Mouse (Mus musculus) hindbrain, embryonic 12.5 days (tissue): Measurements from ENCODE around the gene Arl3. TPM values are rescaled to one million over a fixed set of nuclear protein-coding genes. Genes with fewer than 3 reads are reported as not detected.

Experiments used
- ATAC-seq: fragments of 200-750 bp; cut with Nextera tagmentation; 2 replicates; pipeline ENCODE4 v1.8.0; 2017; ENCODE audit warnings: moderate TSS enrichment; ENCODE audit not compliant: low FRiP score
- H3K27ac ChIP-seq: fragments of 300-500 bp; sonication (generic); 2 replicates; pipeline ENCODE4 v1.5.1; 2016; ENCODE audit warnings: mild to moderate bottlenecking
- H3K27me3 ChIP-seq: fragments of 300-500 bp; sonication (generic); 2 replicates; pipeline ENCODE4 v1.6.1; 2016; ENCODE audit warnings: mild to moderate bottlenecking
- H3K36me3 ChIP-seq: fragments of 300-500 bp; sonication (generic); 2 replicates; pipeline ENCODE4 v1.6.1; 2016; ENCODE audit warnings: mild to moderate bottlenecking
- H3K4me1 ChIP-seq: fragments of 300-500 bp; sonication (generic); 2 replicates; pipeline ENCODE4 v1.6.1; 2016
- H3K4me2 ChIP-seq: fragments of 300-500 bp; sonication (generic); replicated peaks from 2 replicates; pipeline ENCODE4 v1.6.1; 2016; ENCODE audit warnings: mild to moderate bottlenecking
- H3K4me3 ChIP-seq: fragments of 300-500 bp; sonication (generic); 2 replicates; pipeline ENCODE4 v1.5.1; 2016; ENCODE audit warnings: mild to moderate bottlenecking
- H3K9ac ChIP-seq: fragments of 300-500 bp; sonication (generic); 2 replicates; pipeline ENCODE4 v1.6.1; 2016; ENCODE audit warnings: mild to moderate bottlenecking, moderate library complexity
- H3K9me3 ChIP-seq: fragments of 300-500 bp; sonication (generic); replicated peaks from 2 replicates; pipeline ENCODE4 v1.6.1; 2016; ENCODE audit warnings: mild to moderate bottlenecking
- WGBS: fragments of 180-500 bp; shearing (Covaris S2); methylation state at CpG from one replicate; pipeline ENCODE4 v1.1.7; 2016; 5-methylcytosine and 5-hydroxymethylcytosine counted together
- polyA plus RNA-seq: library from polyadenylated mRNA; unstranded; fragments of >200 nt; fragmentation: Nextera tagmentation; extraction: Ambion mirVana; gene quantifications from 2 replicates; pipeline ENCODE4 v1.2.1, GENCODE M21; 2016

Gene Arl3
- polyA plus RNA-seq, 1 experiment from 2014 or later = 196 TPM

- under 1% methylated on average over 36 of the region's 64 CpGs for WGBS
- peak; percentile 46 for ATAC-seq
Observed at GRCm38 (mm10) chr19:46501401-46502068, 71.5 kb downstream of the Arl3 start, which contains the start of gene Trim8. Trim8 (plus strand) TSS chr19:46501702.

GRCm38 (mm10) chr19:46500581-46501341 is 72.2 kb downstream of the Arl3 start:
- peak overlapping the region; percentile 86 for H3K4me2 ChIP-seq
- peak overlapping the region; percentile 94 for H3K4me3 ChIP-seq
- H3K9me3 ChIP-seq = no peaks in the 10 kb centered on the region
- H3K4me1 ChIP-seq = peaks cover 19% of the 10 kb centered on the region
- H3K36me3 ChIP-seq = 0 out of 2 replicates have a peak, but pooled peaks cover 3% of the 10 kb centered on the region
- no peaks in the 10 kb centered on the region for H3K27me3 ChIP-seq
- under 1% methylated on average over 45 of the region's 50 CpGs for WGBS
- H3K27ac ChIP-seq = peak overlapping the region; percentile 99
- peak; percentile 32 for ATAC-seq
- H3K9ac ChIP-seq = peak overlapping the region; percentile 99

More at GRCm38 (mm10) chr19:46501401-46502068, 71.5 kb downstream of the Arl3 start, which contains the start of gene Trim8:
- peak within 1 kb of the TSS; percentile 94 for H3K4me3 ChIP-seq
- H3K27me3 ChIP-seq = no peaks in the 10 kb centered on the region
- H3K9ac ChIP-seq = peak within 1 kb of the TSS; percentile 99
- H3K4me2 ChIP-seq = peak within 1 kb of the TSS; percentile 86
- peak within 1 kb of the TSS; percentile 99 for H3K27ac ChIP-seq
- peaks cover 6% of the 10 kb centered on the region; the same call in 1 of the 2 replicates for H3K36me3 ChIP-seq
- no peaks in the 10 kb centered on the region for H3K9me3 ChIP-seq
- peaks cover 27% of the 10 kb centered on the region for H3K4me1 ChIP-seq

- Histone ChIP-seq H3K4me2 (peak overlapping the region; percentile 86), H3K36me3 (no peaks in the 10 kb centered on the region), H3K27ac (peak overlapping the region; percentile 99), H3K27me3 (no peaks in the 10 kb centered on the region), H3K9me3 (no peaks in the 10 kb centered on the region), H3K4me1 (peaks cover 12% of the 10 kb centered on the region), H3K4me3 (peak overlapping the region; percentile 94), H3K9ac (peak overlapping the region; percentile 99)
- peak; percentile 84 for ATAC-seq
- WGBS = 1% methylated on average over 49 of the region's 52 CpGs
Observed at GRCm38 (mm10) chr19:46499836-46500580, 73.0 kb downstream of the Arl3 start.

GRCm38 (mm10) chr19:46499539-46499835 is 73.5 kb downstream of the Arl3 start:
- no peaks in the 10 kb centered on the region for H3K27me3 ChIP-seq
- peak overlapping the region; percentile 99 for H3K27ac ChIP-seq
- H3K9ac ChIP-seq = no peak overlapping the region
- H3K4me3 ChIP-seq = peak overlapping the region; percentile 94; the same call in 1 of the 2 replicates
- peak overlapping the region; percentile 38 for H3K4me2 ChIP-seq
- no peak for ATAC-seq
- WGBS = 6% methylated on average over 3 of the region's 3 CpGs
- H3K36me3 ChIP-seq = no peaks in the 10 kb centered on the region
- peaks cover 6% of the 10 kb centered on the region for H3K4me1 ChIP-seq
- H3K9me3 ChIP-seq = no peaks in the 10 kb centered on the region

GRCm38 (mm10) chr19:46497230-46497629 is 75.8 kb downstream of the Arl3 start:
- ATAC-seq = no peak
- WGBS = 75% methylated on average over 2 of the region's 2 CpGs
- Histone ChIP-seq H3K27me3 (no peaks in the 10 kb centered on the region), H3K4me1 (peaks cover 3% of the 10 kb centered on the region; the same call in 1 of the 2 replicates), H3K27ac (no peak overlapping the region), H3K36me3 (no peaks in the 10 kb centered on the region), H3K9me3 (no peaks in the 10 kb centered on the region), H3K4me2 (no peak overlapping the region), H3K4me3 (no peak overlapping the region), H3K9ac (no peak overlapping the region)

- H3K9me3 ChIP-seq = no peaks in the 10 kb centered on the region
- no peak overlapping the region for H3K4me2 ChIP-seq
- no peaks in the 10 kb centered on the region for H3K36me3 ChIP-seq
- no peak overlapping the region for H3K27ac ChIP-seq
- no peak overlapping the region for H3K9ac ChIP-seq
- H3K27me3 ChIP-seq = no peaks in the 10 kb centered on the region
- no peak for ATAC-seq
- H3K4me3 ChIP-seq = no peak overlapping the region
- H3K4me1 ChIP-seq = peaks cover 7% of the 10 kb centered on the region
- WGBS = 79% methylated on average over 8 of the region's 8 CpGs
Observed at GRCm38 (mm10) chr19:46495136-46495535, 77.9 kb downstream of the Arl3 start.

- Histone ChIP-seq H3K36me3 (peaks cover 21% of the 10 kb centered on the region), H3K4me1 (peaks cover 5% of the 10 kb centered on the region), H3K27ac (no peak overlapping the region), H3K4me2 (no peak overlapping the region), H3K9ac (no peak overlapping the region), H3K27me3 (no peaks in the 10 kb centered on the region), H3K4me3 (no peak overlapping the region), H3K9me3 (no peaks in the 10 kb centered on the region)
- ATAC-seq = no peak
- WGBS = 3% methylated on average over 2 of the region's 2 CpGs
Observed at GRCm38 (mm10) chr19:46490634-46491033, 82.4 kb downstream of the Arl3 start.

- H3K9me3 ChIP-seq = no peaks in the 10 kb centered on the region
- H3K27ac ChIP-seq = no peak overlapping the region
- H3K36me3 ChIP-seq = peaks cover 29% of the 10 kb centered on the region
- H3K9ac ChIP-seq = no peak overlapping the region
- no peak overlapping the region for H3K4me2 ChIP-seq
- 96% methylated on average over 1 of the region's 1 CpGs for WGBS
- H3K4me3 ChIP-seq = no peak overlapping the region
- H3K27me3 ChIP-seq = no peaks in the 10 kb centered on the region
- peaks cover 11% of the 10 kb centered on the region for H3K4me1 ChIP-seq
- ATAC-seq = no peak
Observed at GRCm38 (mm10) chr19:46489448-46489847, 83.5 kb downstream of the Arl3 start.

- peaks cover 37% of the 10 kb centered on the region for H3K36me3 ChIP-seq
- H3K4me3 ChIP-seq = no peak overlapping the region
- WGBS = 71% methylated on average over 2 of the region's 2 CpGs
- no peak overlapping the region for H3K9ac ChIP-seq
- no peak overlapping the region for H3K27ac ChIP-seq
- no peak overlapping the region for H3K4me2 ChIP-seq
- no peaks in the 10 kb centered on the region for H3K9me3 ChIP-seq
- no peak for ATAC-seq
- no peaks in the 10 kb centered on the region for H3K27me3 ChIP-seq
- H3K4me1 ChIP-seq = peaks cover 31% of the 10 kb centered on the region
Observed at GRCm38 (mm10) chr19:46486709-46487108, 86.3 kb downstream of the Arl3 start.

- H3K27me3 ChIP-seq = no peaks in the 10 kb centered on the region
- WGBS = 77% methylated on average over 9 of the region's 9 CpGs
- no peaks in the 10 kb centered on the region for H3K9me3 ChIP-seq
- H3K4me3 ChIP-seq = no peak overlapping the region
- peaks cover 37% of the 10 kb centered on the region for H3K36me3 ChIP-seq
- no peak for ATAC-seq
- H3K27ac ChIP-seq = no peak overlapping the region; the same call in 1 of the 2 replicates
- no peak overlapping the region for H3K9ac ChIP-seq
- peaks cover 39% of the 10 kb centered on the region for H3K4me1 ChIP-seq
- H3K4me2 ChIP-seq = no peak overlapping the region
Observed at GRCm38 (mm10) chr19:46485847-46486246, 87.2 kb downstream of the Arl3 start.

- peaks cover 39% of the 10 kb centered on the region for H3K4me1 ChIP-seq
- no peak overlapping the region for H3K27ac ChIP-seq
- H3K4me2 ChIP-seq = no peak overlapping the region
- whole genome bisulfite sequencing = 80% methylated on average over 5 of the region's 5 CpGs
- 0 out of 2 replicates have a peak, but pooled peaks cover 3% of the 10 kb centered on the region for H3K9me3 ChIP-seq
- no peak for ATAC-seq
- H3K27me3 ChIP-seq = no peaks in the 10 kb centered on the region
- peaks cover 45% of the 10 kb centered on the region for H3K36me3 ChIP-seq
- H3K4me3 ChIP-seq = no peak overlapping the region
- H3K9ac ChIP-seq = no peak overlapping the region
Observed at GRCm38 (mm10) chr19:46484518-46484917, 88.5 kb downstream of the Arl3 start.
